Mouse (Mus musculus) midbrain, embryonic 14.5 days (tissue): ENCODE data around the gene Tmem217. TPM values are rescaled to one million over a fixed set of nuclear protein-coding genes. Genes with fewer than 3 reads are reported as not detected.

ENCODE experiments used
- ATAC-seq: fragments of 200-750 bp; cut with Nextera tagmentation; 2 replicates; pipeline ENCODE4 v1.8.0; 2017; ENCODE audit warnings: moderate number of reproducible peaks, moderate library complexity; ENCODE audit not compliant: low FRiP score, low TSS enrichment
- DNase-seq: peaks from one replicate; pipeline ENCODE4 v3.0.0-alpha.2; 2015
- H3K27ac ChIP-seq: fragments of 300-500 bp; sonication (generic); replicated peaks from 2 replicates; pipeline ENCODE4 v1.5.1; 2014; ENCODE audit warnings: mild to moderate bottlenecking, low read depth, low read length, moderate library complexity
- H3K27me3 ChIP-seq: fragments of 300-500 bp; sonication (generic); 2 replicates; pipeline ENCODE4 v1.6.1; 2014; ENCODE audit warnings: low read length, control low read depth, mixed read lengths; ENCODE audit not compliant: control insufficient read depth, insufficient read depth
- H3K36me3 ChIP-seq: fragments of 300-500 bp; sonication (generic); 2 replicates; pipeline ENCODE4 v1.6.1; 2014; ENCODE audit warnings: low read length, control low read depth; ENCODE audit not compliant: control insufficient read depth, insufficient read depth
- H3K4me1 ChIP-seq: fragments of 300-500 bp; sonication (generic); 2 replicates; pipeline ENCODE4 v1.6.1; 2014; ENCODE audit warnings: mild to moderate bottlenecking, antibody characterized with exemption, low read length, control low read depth; ENCODE audit not compliant: control insufficient read depth, insufficient read depth
- H3K4me2 ChIP-seq: fragments of 300-500 bp; sonication (generic); 2 replicates; pipeline ENCODE4 v1.6.1; 2014; ENCODE audit warnings: mild to moderate bottlenecking, low read length, moderate library complexity
- H3K4me3 ChIP-seq: fragments of 300-500 bp; sonication (generic); replicated peaks from 2 replicates; pipeline ENCODE4 v1.5.1; 2014; ENCODE audit warnings: low read depth, low read length
- H3K9ac ChIP-seq: fragments of 300-500 bp; sonication (generic); replicated peaks from 2 replicates; pipeline ENCODE4 v1.6.1; 2014; ENCODE audit warnings: mild to moderate bottlenecking, low read length, moderate library complexity
- H3K9me3 ChIP-seq: fragments of 300-500 bp; sonication (generic); 2 replicates; pipeline ENCODE4 v1.6.1; 2016; ENCODE audit warnings: low read length, control low read depth, mixed read lengths; ENCODE audit not compliant: control insufficient read depth
- WGBS: fragments of 180-500 bp; shearing (Covaris S2); extraction: QIAGEN DNeasy Blood & Tissue Kit; methylation state at CpG from one replicate; pipeline ENCODE4 v1.1.7; 2014; 5-methylcytosine and 5-hydroxymethylcytosine counted together
- polyA plus RNA-seq: library from polyadenylated mRNA; unstranded; fragments of >200 nt; fragmentation: Nextera tagmentation; extraction: Ambion mirVana; gene quantifications from 2 replicates; pipeline ENCODE4 v1.2.1, GENCODE M21; 2014

Gene Tmem217
- polyA plus RNA-seq, 1 experiment from 2014 or later = 0.49 TPM

DNA sequence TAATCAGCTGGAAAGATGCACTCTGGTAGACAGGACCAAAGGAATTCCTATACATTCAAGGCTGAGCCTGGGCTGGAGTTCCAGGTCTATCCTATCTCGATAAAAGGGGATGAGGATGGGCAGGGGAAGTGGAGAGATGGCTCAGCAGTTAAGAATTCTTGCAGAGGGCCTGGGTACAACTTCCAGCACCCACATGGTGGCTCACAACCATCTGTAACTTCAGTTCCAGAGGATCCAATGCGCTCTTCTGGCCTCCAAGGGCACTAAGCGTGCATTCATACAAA lies 55.2 kb downstream of the Tmem217 start:
- H3K4me1 ChIP-seq = peaks cover 10% of the 10 kb centered on the region
- H3K9me3 ChIP-seq = no peaks in the 10 kb centered on the region
- no peak overlapping the region for H3K9ac ChIP-seq
- no peak overlapping the region for H3K4me2 ChIP-seq
- H3K4me3 ChIP-seq = no peak overlapping the region
- H3K36me3 ChIP-seq = peaks cover 11% of the 10 kb centered on the region
- H3K27ac ChIP-seq = no peak overlapping the region
- DNase-seq (no peak), ATAC-seq (no peak)
- no peaks in the 10 kb centered on the region for H3K27me3 ChIP-seq
- WGBS = 95% methylated on average over 3 of the region's 3 CpGs

DNA sequence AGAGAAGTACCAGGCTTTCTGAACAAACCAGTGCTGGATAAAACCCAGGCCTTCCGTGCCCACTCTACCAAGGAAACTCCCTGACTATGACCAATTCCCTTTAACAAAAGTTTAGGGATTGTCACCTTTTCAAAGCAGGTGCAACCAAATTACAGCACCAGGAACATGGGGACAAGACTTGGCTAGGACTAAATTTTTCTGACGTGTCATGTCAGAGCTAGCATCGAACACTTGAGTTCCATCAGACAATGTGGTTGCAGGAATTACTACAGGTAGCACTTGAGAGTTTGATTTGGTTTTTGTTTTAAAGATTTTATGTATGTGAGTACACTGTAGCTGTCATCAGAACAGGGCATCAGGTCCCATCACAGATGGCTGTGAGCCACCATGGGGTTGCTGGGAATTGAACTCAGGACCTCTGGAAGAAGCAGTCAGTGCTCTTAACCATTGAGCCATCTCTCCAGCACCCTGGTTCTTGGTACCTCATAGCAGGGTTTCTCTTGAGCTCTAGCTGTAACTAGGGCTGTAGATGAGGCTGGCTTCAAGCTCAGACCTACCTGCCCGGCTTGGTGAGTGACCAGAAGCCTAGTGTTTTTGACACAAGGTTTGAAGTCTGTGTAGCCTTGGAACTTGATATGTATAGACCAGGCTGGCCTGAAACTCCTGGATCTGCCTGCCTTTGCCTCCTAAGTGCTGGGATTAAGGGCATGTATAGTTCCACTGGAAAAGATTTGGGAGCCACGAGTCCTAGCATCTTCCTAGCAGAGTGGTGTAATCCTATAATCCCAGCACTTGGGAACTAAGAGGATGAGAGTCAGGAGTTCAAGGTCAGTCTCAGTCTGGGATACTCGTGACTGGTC lies 55.7 kb downstream of the Tmem217 start:
- Histone ChIP-seq H3K9me3 (no peaks in the 10 kb centered on the region), H3K4me1 (peaks cover 12% of the 10 kb centered on the region), H3K27ac (no peak overlapping the region), H3K36me3 (peaks cover 11% of the 10 kb centered on the region), H3K4me3 (no peak overlapping the region), H3K27me3 (no peaks in the 10 kb centered on the region), H3K9ac (no peak overlapping the region), H3K4me2 (no peak overlapping the region)
- 77% methylated on average over 6 of the region's 6 CpGs for WGBS
- ATAC-seq (no peak), DNase-seq (no peak)

DNA sequence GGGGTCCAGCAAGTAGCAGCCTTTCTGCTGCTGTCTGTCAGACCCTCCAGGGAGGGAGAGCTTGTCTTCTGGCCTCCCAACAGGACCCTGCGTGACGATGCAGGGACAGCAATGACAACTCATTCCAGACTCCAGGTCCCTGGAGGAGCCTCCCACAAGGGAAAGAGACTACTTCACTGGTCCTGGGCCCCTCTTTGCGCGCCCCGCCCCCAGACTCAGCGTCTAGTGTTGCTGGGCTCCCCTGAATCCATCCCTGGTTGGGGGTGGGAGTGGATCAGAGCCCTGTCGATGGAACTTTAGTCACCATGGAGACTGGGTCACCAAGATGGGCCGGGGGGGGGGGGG lies 57.5 kb downstream of the Tmem217 start:
- no peak for ATAC-seq
- Histone ChIP-seq H3K4me1 (peaks cover 12% of the 10 kb centered on the region), H3K9ac (no peak overlapping the region), H3K27me3 (no peaks in the 10 kb centered on the region), H3K4me3 (no peak overlapping the region), H3K27ac (no peak overlapping the region), H3K36me3 (peaks cover 11% of the 10 kb centered on the region), H3K9me3 (no peaks in the 10 kb centered on the region), H3K4me2 (no peak overlapping the region)
- DNase-seq = no peak
- 48% methylated on average over 7 of the region's 8 CpGs for WGBS

DNA sequence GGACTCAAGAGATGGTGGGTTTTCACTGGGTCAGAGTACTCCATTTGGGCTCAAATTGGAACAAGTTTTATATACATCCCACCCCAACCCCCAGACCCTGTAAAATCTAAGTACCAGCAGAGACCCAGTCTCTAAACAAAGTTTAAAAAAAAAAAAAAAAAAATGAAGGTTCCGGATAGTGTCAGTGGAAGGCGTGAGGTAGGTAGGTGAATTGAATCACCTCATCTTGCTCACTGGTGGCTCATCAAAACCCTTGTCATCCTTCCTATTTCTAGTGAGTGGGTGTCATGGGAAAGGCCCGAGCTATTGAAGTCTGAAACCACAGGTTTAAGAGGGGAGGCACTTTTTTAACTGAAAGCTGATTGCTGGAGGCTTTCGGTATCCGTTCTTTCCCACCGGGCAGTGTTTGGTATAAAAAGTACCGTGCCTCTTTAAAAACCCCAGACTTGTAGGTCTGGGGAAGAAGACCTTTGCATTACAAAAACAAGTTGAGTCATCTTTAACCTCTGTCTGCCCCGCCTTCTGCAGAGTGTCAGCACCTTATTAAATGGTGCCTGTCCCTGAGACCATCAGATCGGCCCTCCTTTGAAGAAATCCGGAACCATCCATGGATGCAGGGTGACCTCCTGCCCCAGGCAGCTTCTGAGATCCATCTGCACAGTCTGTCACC lies 58.0 kb downstream of the Tmem217 start:
- DNase-seq (no peak), ATAC-seq (no peak)
- H3K4me1 ChIP-seq = peaks cover 15% of the 10 kb centered on the region
- no peaks in the 10 kb centered on the region for H3K9me3 ChIP-seq
- peaks cover 11% of the 10 kb centered on the region for H3K36me3 ChIP-seq
- H3K27me3 ChIP-seq = no peaks in the 10 kb centered on the region
- no peak overlapping the region for H3K9ac ChIP-seq
- H3K4me2 ChIP-seq = no peak overlapping the region
- no peak overlapping the region for H3K4me3 ChIP-seq
- WGBS = 59% methylated on average over 10 of the region's 10 CpGs
- no peak overlapping the region for H3K27ac ChIP-seq

DNA sequence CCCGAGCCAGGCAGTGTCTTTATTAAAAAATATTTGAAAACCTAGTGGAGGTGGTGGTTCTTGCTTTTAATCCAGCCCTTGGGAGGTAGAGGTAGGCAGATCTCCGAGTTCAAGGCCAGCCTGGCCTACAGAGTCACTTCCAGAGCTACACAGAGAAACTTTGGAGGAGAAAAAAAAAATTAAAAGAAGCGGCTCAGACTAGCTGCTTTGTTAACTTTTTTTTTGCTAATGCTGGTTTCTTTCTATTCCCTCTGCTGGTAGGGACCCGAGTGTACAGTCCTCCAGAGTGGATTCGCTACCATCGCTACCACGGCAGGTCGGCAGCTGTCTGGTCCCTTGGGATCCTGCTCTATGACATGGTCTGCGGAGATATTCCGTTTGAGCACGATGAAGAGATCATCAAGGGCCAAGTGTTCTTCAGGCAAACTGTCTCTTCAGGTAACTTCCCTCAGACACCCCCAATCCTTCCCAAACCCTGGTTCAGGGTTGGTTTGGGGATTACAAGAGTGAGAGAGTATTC lies 58.7 kb downstream of the Tmem217 start:
- H3K4me3 ChIP-seq = 0 out of 2 replicates have a peak overlapping the region, but pooled peaks have one; percentile 79
- DNase-seq = no peak
- H3K27me3 ChIP-seq = no peaks in the 10 kb centered on the region
- no peak overlapping the region for H3K9ac ChIP-seq
- H3K9me3 ChIP-seq = no peaks in the 10 kb centered on the region
- H3K4me2 ChIP-seq = peak overlapping the region; percentile 95; the same call in 1 of the 2 replicates
- no peak overlapping the region for H3K27ac ChIP-seq
- ATAC-seq = no peak
- 72% methylated on average over 11 of the region's 11 CpGs for WGBS
- peaks cover 11% of the 10 kb centered on the region for H3K36me3 ChIP-seq
- H3K4me1 ChIP-seq = peaks cover 19% of the 10 kb centered on the region

DNA sequence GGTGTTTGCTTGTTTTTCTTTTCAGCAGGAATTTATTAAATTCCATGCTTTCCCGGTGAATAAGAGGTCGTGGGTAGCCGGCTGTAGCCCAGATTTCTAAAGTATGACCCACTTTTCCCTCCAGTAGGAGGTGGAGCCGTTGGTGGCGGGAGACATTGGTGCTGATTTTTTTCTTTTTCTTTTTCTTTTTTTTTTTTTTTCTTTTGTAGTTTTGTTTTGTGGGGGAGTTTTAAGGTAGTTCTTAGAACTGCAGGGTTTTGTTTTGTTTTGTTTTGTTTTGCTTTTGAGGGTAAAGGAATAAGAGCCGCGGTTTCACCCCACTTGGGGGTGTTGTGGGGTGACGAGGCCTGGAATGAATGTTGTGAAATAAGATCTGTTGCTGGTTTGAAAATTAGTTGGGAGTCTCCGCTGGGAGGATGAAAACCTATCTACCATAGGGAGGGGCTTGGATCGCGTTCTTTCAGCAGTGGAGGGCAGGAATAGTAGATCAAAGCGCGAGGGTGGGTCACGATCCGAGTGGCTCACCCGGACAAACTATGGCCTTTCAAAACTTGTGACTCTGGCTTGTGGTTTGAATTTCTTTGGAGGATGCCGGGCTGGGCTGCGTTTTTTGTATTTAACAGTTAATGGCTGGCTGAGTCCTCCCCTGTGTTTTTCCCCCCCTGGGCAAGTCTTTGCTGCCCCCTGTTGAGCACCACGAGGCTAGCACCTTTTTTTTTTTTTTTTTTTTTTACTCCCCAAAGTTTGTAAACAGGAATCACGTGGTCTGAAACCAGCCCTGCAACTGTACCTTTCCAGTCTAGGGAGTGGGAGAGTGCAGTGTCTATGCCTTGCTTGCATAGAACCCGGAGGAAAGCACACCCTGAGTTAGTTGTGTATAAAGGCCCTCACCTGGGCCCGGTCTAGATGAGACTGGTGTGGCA lies 59.7 kb downstream of the Tmem217 start:
- Histone ChIP-seq H3K4me2 (peak overlapping the region; percentile 95), H3K27me3 (no peaks in the 10 kb centered on the region), H3K4me3 (peak overlapping the region; percentile 79), H3K4me1 (peaks cover 19% of the 10 kb centered on the region), H3K9me3 (no peaks in the 10 kb centered on the region), H3K9ac (peak overlapping the region; percentile 77), H3K27ac (peak overlapping the region; percentile 92; the same call in 1 of the 2 replicates), H3K36me3 (peaks cover 11% of the 10 kb centered on the region)
- DNase-seq = peak; percentile 74
- ATAC-seq = no peak
- 2% methylated on average over 22 of the region's 22 CpGs for WGBS

DNA sequence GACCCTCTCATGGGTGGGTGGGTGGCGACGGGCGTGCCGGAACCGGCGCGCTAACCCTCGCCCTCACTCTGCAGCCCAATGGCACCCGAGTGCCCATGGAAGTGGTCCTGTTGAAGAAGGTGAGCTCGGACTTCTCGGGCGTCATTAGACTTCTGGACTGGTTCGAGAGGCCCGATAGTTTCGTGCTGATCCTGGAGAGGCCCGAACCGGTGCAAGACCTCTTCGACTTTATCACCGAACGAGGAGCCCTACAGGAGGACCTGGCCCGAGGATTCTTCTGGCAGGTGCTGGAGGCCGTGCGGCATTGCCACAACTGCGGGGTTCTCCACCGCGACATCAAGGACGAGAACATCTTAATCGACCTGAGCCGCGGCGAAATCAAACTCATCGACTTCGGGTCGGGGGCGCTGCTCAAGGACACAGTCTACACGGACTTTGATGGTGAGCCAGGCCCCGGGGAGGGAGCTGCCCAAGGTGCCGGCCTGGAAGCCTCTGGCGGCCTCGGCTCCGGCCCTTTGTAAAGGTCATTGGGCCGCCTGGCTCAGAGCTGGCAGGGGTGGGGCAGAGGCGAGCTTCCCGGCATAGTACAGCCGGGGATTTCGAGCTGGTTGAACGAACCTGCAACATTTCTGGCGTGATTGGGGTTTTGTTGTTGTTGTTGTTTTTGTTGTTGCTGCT lies 60.5 kb downstream of the Tmem217 start:
- Histone ChIP-seq H3K9ac (peak overlapping the region; percentile 77), H3K4me1 (peaks cover 19% of the 10 kb centered on the region), H3K4me2 (peak overlapping the region; percentile 95), H3K27ac (peak overlapping the region; percentile 92), H3K4me3 (peak overlapping the region; percentile 79), H3K36me3 (peaks cover 11% of the 10 kb centered on the region), H3K9me3 (no peaks in the 10 kb centered on the region), H3K27me3 (no peaks in the 10 kb centered on the region)
- under 1% methylated on average over 48 of the region's 48 CpGs for WGBS
- DNase-seq (peak; percentile 60), ATAC-seq (no peak)
